Mouse (Mus musculus): ENCODE data around the gene Mast4. TPM values are rescaled to one million over a fixed set of nuclear protein-coding genes. Genes with fewer than 3 reads are reported as not detected.

The Mast4 gene
- polyA plus RNA-seq, 1 experiment, result 0.27 TPM

GRCm38 (mm10) chr13:102755124-102755523, 579.2 kb downstream of the Mast4 start:
- Histone ChIP-seq H3K4me1 (ENCODE audit: control insufficient read depth, insufficient read depth, low read length) (peaks cover 2% of the 10 kb centered on the region), H3K4me3 (ENCODE audit: insufficient read depth, low read length) (no peak overlapping the region), H3K27ac (ENCODE audit: insufficient read depth, low read depth, low read length) (no peak overlapping the region)
- TF ChIP-seq CTCF (IDR thresholded peaks at IDR 0.05; ENCODE audit: low read depth, low read length), result no peak
- no peak for TF ChIP-seq POLR2A (IDR thresholded peaks at IDR 0.05; ENCODE audit: borderline replicate concordance, low read depth, low read length)

GRCm38 (mm10) chr13:102753714-102754556, 580.4 kb downstream of the Mast4 start:
- Histone ChIP-seq H3K4me1 (ENCODE audit: control insufficient read depth, insufficient read depth, low read length) (peaks cover 2% of the 10 kb centered on the region), H3K4me3 (ENCODE audit: insufficient read depth, low read length) (no peak overlapping the region), H3K27ac (ENCODE audit: insufficient read depth, low read depth, low read length) (no peak overlapping the region)
- no peak for TF ChIP-seq POLR2A (IDR thresholded peaks at IDR 0.05; ENCODE audit: borderline replicate concordance, low read depth, low read length)
- no peak for TF ChIP-seq CTCF (IDR thresholded peaks at IDR 0.05; ENCODE audit: low read depth, low read length)

- Histone ChIP-seq H3K4me3 (ENCODE audit: insufficient read depth, low read length) (no peak overlapping the region), H3K27ac (ENCODE audit: insufficient read depth, low read depth, low read length) (no peak overlapping the region), H3K4me1 (ENCODE audit: control insufficient read depth, insufficient read depth, low read length) (peaks cover 25% of the 10 kb centered on the region)
- TF ChIP-seq POLR2A (IDR thresholded peaks at IDR 0.05; ENCODE audit: borderline replicate concordance, low read depth, low read length) (no peak), CTCF (IDR thresholded peaks at IDR 0.05; ENCODE audit: low read depth, low read length) (no peak)
These were observed 584.4 kb downstream of the Mast4 start for GRCm38 (mm10) chr13:102749891-102750290.

- no peak overlapping the region for H3K27ac ChIP-seq (ENCODE audit: insufficient read depth, low read depth, low read length)
- TF ChIP-seq CTCF (IDR thresholded peaks at IDR 0.05; ENCODE audit: low read depth, low read length), result no peak
- TF ChIP-seq POLR2A (IDR thresholded peaks at IDR 0.05; ENCODE audit: borderline replicate concordance, low read depth, low read length), result no peak
- peaks cover 25% of the 10 kb centered on the region for H3K4me1 ChIP-seq (ENCODE audit: control insufficient read depth, insufficient read depth, low read length)
- no peak overlapping the region for H3K4me3 ChIP-seq (ENCODE audit: insufficient read depth, low read length)
These were observed 585.1 kb downstream of the Mast4 start for GRCm38 (mm10) chr13:102749194-102749593.

GRCm38 (mm10) chr13:102746803-102747561, 587.3 kb downstream of the Mast4 start:
- Histone ChIP-seq H3K4me1 (ENCODE audit: control insufficient read depth, insufficient read depth, low read length) (peaks cover 25% of the 10 kb centered on the region), H3K27ac (ENCODE audit: insufficient read depth, low read depth, low read length) (no peak overlapping the region), H3K4me3 (ENCODE audit: insufficient read depth, low read length) (no peak overlapping the region)
- TF ChIP-seq POLR2A (IDR thresholded peaks at IDR 0.05; ENCODE audit: borderline replicate concordance, low read depth, low read length), result no peak
- TF ChIP-seq CTCF (IDR thresholded peaks at IDR 0.05; ENCODE audit: low read depth, low read length), result no peak

GRCm38 (mm10) chr13:102745626-102746342, 588.5 kb downstream of the Mast4 start:
- TF ChIP-seq CTCF (IDR thresholded peaks at IDR 0.05; ENCODE audit: low read depth, low read length), result no peak
- no peak for TF ChIP-seq POLR2A (IDR thresholded peaks at IDR 0.05; ENCODE audit: borderline replicate concordance, low read depth, low read length)
- Histone ChIP-seq H3K4me3 (ENCODE audit: insufficient read depth, low read length) (no peak overlapping the region), H3K27ac (ENCODE audit: insufficient read depth, low read depth, low read length) (peak overlapping the region; percentile 60), H3K4me1 (ENCODE audit: control insufficient read depth, insufficient read depth, low read length) (peaks cover 25% of the 10 kb centered on the region)

GRCm38 (mm10) chr13:102745270-102745600, 589.1 kb downstream of the Mast4 start:
- TF ChIP-seq CTCF (IDR thresholded peaks at IDR 0.05; ENCODE audit: low read depth, low read length) (no peak), POLR2A (IDR thresholded peaks at IDR 0.05; ENCODE audit: borderline replicate concordance, low read depth, low read length) (no peak)
- Histone ChIP-seq H3K27ac (ENCODE audit: insufficient read depth, low read depth, low read length) (peak overlapping the region; percentile 11), H3K4me3 (ENCODE audit: insufficient read depth, low read length) (no peak overlapping the region), H3K4me1 (ENCODE audit: control insufficient read depth, insufficient read depth, low read length) (peaks cover 25% of the 10 kb centered on the region)

- peak overlapping the region; percentile 11 for H3K27ac ChIP-seq (ENCODE audit: insufficient read depth, low read depth, low read length)
These were observed 589.6 kb downstream of the Mast4 start for GRCm38 (mm10) chr13:102744481-102745269.

More at GRCm38 (mm10) chr13:102744481-102745269, 589.6 kb downstream of the Mast4 start:
- H3K4me1 ChIP-seq (ENCODE audit: control insufficient read depth, insufficient read depth, low read length), result peaks cover 25% of the 10 kb centered on the region
- TF ChIP-seq POLR2A (IDR thresholded peaks at IDR 0.05; ENCODE audit: borderline replicate concordance, low read depth, low read length), result no peak
- TF ChIP-seq CTCF (IDR thresholded peaks at IDR 0.05; ENCODE audit: low read depth, low read length), result peak; percentile 80
- H3K4me3 ChIP-seq (ENCODE audit: insufficient read depth, low read length), result no peak overlapping the region
